15 mouse cellular contexts compared by ENCODE assay signal in genomic region chrX:164270603-164271002, GRCm38 (mm10). TPM values are rescaled to one million over a fixed set of nuclear protein-coding genes. Genes with fewer than 3 reads are reported as not detected.
"Had no signal": no experiment of that assay in that cellular context is flagged by ENCODE, and none has a peak within 500 bp of the region (broad histone marks: within the 10 kb centered on the region; RNA-seq: fewer than 3 reads in every experiment).

No protein-coding gene starts in this region.

- H3K27ac ChIP-seq: kidney, embryonic 15.5 days; limb, embryonic 13.5 days; midbrain, embryonic 10.5 days; neural tube, embryonic 12.5 days; stomach, embryonic 15.5 days had no signal

- DNase-seq: kidney, adult 2 months; kidney, postnatal 14 days; left cerebral cortex, postnatal 4 days; lung, adult 18-20 months; midbrain, embryonic 14.5 days; right cerebral cortex, postnatal 14 days; thymus, adult 2 months; thymus, postnatal 25 days had no signal

- H3K9me3 ChIP-seq: kidney, embryonic 15.5 days; limb, embryonic 13.5 days; midbrain, embryonic 10.5 days; neural tube, embryonic 12.5 days; stomach, embryonic 15.5 days had no signal

- H3K9ac ChIP-seq: kidney, embryonic 15.5 days; limb, embryonic 13.5 days; neural tube, embryonic 12.5 days; stomach, embryonic 15.5 days had no signal

- H3K36me3 ChIP-seq: kidney, embryonic 15.5 days; limb, embryonic 13.5 days; midbrain, embryonic 10.5 days; neural tube, embryonic 12.5 days; stomach, embryonic 15.5 days had no signal

- H3K27me3 ChIP-seq: neural tube, embryonic 12.5 days; stomach, embryonic 15.5 days had no signal

- H3K4me1 ChIP-seq: kidney, embryonic 15.5 days; limb, embryonic 13.5 days; neural tube, embryonic 12.5 days; stomach, embryonic 15.5 days had no signal

- H3K4me3 ChIP-seq: neural tube, embryonic 12.5 days had no signal

- ATAC-seq: intestine, embryonic 16.5 days had no signal

RNA-seq across cellular contexts. Expression of gene Pir, which starts 1.4 kb away (rescaled TPM):
- total RNA-seq: neutrophil, adult 5-6 weeks had no signal
